Mouse (Mus musculus) ES-E14 (cell line): ENCODE data around the gene Jpt2. TPM values are rescaled to one million over a fixed set of nuclear protein-coding genes. Genes with fewer than 3 reads are reported as not detected.

ENCODE experiments used
- DNase-seq: peaks from one replicate; pipeline ENCODE4 v3.0.0-alpha.2; 2013; ENCODE audit warnings: low read depth, low spot score
- H3K27ac ChIP-seq: 2 replicates; pipeline ENCODE4 v1.5.1; 2012; ENCODE audit warnings: low read depth, mild to moderate bottlenecking, low read length, moderate library complexity, mixed read lengths; ENCODE audit not compliant: poor library complexity, insufficient read depth, severe bottlenecking
- H3K36me3 ChIP-seq: 2 replicates; pipeline ENCODE4 v1.6.1; 2012; ENCODE audit warnings: mild to moderate bottlenecking, low read length, moderate library complexity, mixed read lengths; ENCODE audit not compliant: control insufficient read depth, poor library complexity, insufficient read depth, severe bottlenecking
- H3K4me1 ChIP-seq, 2 experiments: fragments of 150-350 bp in 1 of 2; sonication (generic) in 1 of 2; 2 replicates each; pipeline ENCODE4 v1.6.1; 2012; ENCODE audit warnings: low read length in 2 of 2, mild to moderate bottlenecking in 1 of 2, mixed read lengths in 1 of 2; ENCODE audit not compliant: control insufficient read depth in 2 of 2, insufficient read depth in 2 of 2, poor library complexity in 1 of 2
- H3K4me3 ChIP-seq, 2 experiments: fragments of 150-350 bp in 1 of 2; sonication (generic) in 1 of 2; 2 replicates each; pipeline ENCODE4 v1.5.1; 2012; ENCODE audit warnings: low read length in 2 of 2, low read depth in 1 of 2, mild to moderate bottlenecking in 1 of 2, mixed read lengths in 1 of 2; ENCODE audit not compliant: insufficient read depth in 1 of 2, poor library complexity in 1 of 2, severe bottlenecking in 1 of 2
- H3K9ac ChIP-seq: 2 replicates; pipeline ENCODE4 v1.6.1; 2012; ENCODE audit warnings: low read depth, mild to moderate bottlenecking, low read length, mixed read lengths; ENCODE audit not compliant: poor library complexity, insufficient read depth, severe bottlenecking
- H3K9me3 ChIP-seq: fragments of 150-350 bp; sonication (generic); 2 replicates; pipeline ENCODE4 v1.6.1; 2012; ENCODE audit warnings: low read depth, mild to moderate bottlenecking, low read length; ENCODE audit not compliant: control insufficient read depth, insufficient read depth
- CHD2 ChIP-seq: IDR thresholded peaks from 2 replicates; pipeline ENCODE4 v1.6.1; 2014; ENCODE audit warnings: mild to moderate bottlenecking, low read depth, low read length, inconsistent platforms
- HCFC1 ChIP-seq: IDR thresholded peaks from 2 replicates; pipeline ENCODE4 v1.6.1; 2012; ENCODE audit warnings: low read length, inconsistent platforms, borderline replicate concordance; ENCODE audit not compliant: insufficient read depth
- MAFK ChIP-seq: IDR thresholded peaks from 2 replicates; pipeline ENCODE4 v1.6.1; 2014; ENCODE audit warnings: mild to moderate bottlenecking, low read depth, low read length, inconsistent platforms; ENCODE audit not compliant: insufficient read depth
- ZC3H11A ChIP-seq: IDR thresholded peaks from 2 replicates; pipeline ENCODE4 v1.6.1; 2012; ENCODE audit warnings: low read depth, mild to moderate bottlenecking, inconsistent platforms, low read length, borderline replicate concordance
- ZNF384 ChIP-seq: IDR thresholded peaks from 2 replicates; pipeline ENCODE4 v1.6.1; 2012; ENCODE audit warnings: low read depth, low read length, inconsistent platforms
- in situ Hi-C, 2 experiments: fragments of 600-800 bp; cut with MboI; formaldehyde crosslinking; loops; one replicate each; pipeline ENCODE4 v1.15.1; 2025; ENCODE audit warnings: low sequenced_read_pairs in 2 of 2, inconsistent platforms in 1 of 2; ENCODE audit not compliant: unreplicated experiment in 2 of 2
- total RNA-seq: library from RNA; depleted of rRNA; stranded (reverse); fragments of 300-350 nt; gene quantifications from 2 replicates; pipeline ENCODE4 v1.2.3, GENCODE M21; 2012

The Jpt2 gene
- total RNA-seq, 1 experiment = 105 TPM

DNA sequence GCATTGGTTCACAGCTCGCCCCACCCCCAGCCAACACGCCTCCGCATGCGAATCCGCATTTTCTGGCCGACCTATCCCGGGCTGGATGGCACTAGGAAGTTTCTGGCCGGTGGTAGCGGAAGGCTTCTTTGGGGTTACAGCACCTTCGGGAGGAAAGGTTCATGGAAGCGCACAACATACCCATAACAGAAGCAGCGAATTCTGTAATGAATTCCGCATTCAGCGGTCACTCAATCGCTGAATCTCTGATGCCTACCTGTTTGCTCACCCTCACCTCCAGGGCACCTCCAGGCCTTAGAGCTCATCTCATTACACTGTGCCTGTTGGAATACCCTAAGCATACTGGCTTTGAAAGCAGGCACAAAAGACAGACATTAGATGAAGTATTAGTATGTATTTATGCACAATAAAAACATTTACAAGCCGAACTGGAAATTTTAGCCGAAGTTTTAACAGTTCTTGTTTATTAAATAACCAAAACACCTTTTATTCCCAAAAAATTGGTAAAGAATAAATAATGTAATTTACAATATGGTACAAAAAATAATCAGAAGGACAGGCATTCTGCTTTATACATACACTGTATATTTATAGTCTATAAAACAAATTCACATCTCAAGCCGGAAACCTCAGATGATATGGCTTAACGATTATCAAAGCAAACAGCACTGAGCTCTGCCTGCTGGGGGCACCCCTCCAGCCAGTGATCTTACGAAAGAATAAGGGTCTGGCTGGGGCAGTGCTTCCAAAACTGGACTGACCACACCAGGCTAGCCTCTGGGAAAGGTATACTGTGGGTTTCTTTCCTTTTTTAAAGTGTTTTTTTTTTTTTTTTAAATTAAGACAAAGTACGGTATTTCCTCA lies 595 bp upstream of the Jpt2 start:
- in situ Hi-C loops = no loop called here
- H3K27ac ChIP-seq = peak overlapping the region; percentile 46; the same call in 1 of the 2 replicates
- H3K36me3 ChIP-seq = peaks cover 11% of the 10 kb centered on the region
- H3K9ac ChIP-seq = peak overlapping the region; percentile 79
- peak overlapping the region; percentile 59 to 70 for H3K4me3 ChIP-seq
- DNase-seq = peak; percentile 97
- peaks cover 0 to 4% of the 10 kb centered on the region in 2 experiments; a peak in 1 of 4 replicates for H3K4me1 ChIP-seq
- H3K9me3 ChIP-seq = no peaks in the 10 kb centered on the region
- TF ChIP-seq CHD2 (no peak), HCFC1 (no peak), MAFK (no peak), ZNF384 (no peak), ZC3H11A (no peak)

GRCm38 (mm10) chr17:24959371-24959770 lies 1.1 kb downstream of the Jpt2 start:
- no peak for DNase-seq
- Histone ChIP-seq H3K27ac (no peak overlapping the region), H3K9ac (peak overlapping the region; percentile 94), H3K4me1 (peaks cover 0 to 4% of the 10 kb centered on the region in 2 experiments; a peak in 1 of 4 replicates), H3K36me3 (peaks cover 15% of the 10 kb centered on the region), H3K9me3 (no peaks in the 10 kb centered on the region), H3K4me3 (peak overlapping the region; percentile 91 to 92)
- TF ChIP-seq ZNF384 (no peak), MAFK (no peak), HCFC1 (no peak), ZC3H11A (no peak), CHD2 (no peak)
- in situ Hi-C loops = no loop called here

- Histone ChIP-seq H3K4me3 (no peak overlapping the region), H3K36me3 (peaks cover 26% of the 10 kb centered on the region), H3K4me1 (peaks cover 2% of the 10 kb centered on the region in 2 experiments; a peak in 1 of 4 replicates), H3K9me3 (no peaks in the 10 kb centered on the region), H3K9ac (no peak overlapping the region), H3K27ac (no peak overlapping the region)
- in situ Hi-C loops = no loop called here
- DNase-seq = no peak
- TF ChIP-seq CHD2 (no peak), MAFK (no peak), HCFC1 (no peak), ZC3H11A (no peak), ZNF384 (no peak)
These were observed 7.2 kb downstream of the Jpt2 start for GRCm38 (mm10) chr17:24953291-24953690.

DNA sequence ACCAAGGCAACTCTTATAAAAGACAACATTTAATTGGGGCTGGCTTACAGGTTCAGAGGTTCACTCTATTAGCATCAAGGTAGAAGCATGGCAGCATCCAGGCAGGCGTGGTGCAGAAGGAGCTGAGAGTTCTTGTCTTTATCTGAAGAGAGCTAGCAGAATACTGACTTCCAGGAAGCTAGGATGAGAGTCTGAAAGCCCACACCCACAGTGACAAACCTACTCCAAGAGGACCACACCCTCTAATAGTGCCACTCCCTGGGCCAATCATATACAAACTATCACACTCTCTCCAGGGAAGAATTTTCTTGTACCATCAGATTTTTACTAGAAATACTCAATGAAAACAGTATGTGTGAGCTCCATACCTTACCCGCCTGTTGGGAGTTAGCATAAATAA lies 9.8 kb downstream of the Jpt2 start:
- H3K36me3 ChIP-seq = peaks cover 39% of the 10 kb centered on the region
- no peaks in the 10 kb centered on the region for H3K9me3 ChIP-seq
- H3K27ac ChIP-seq = peak overlapping the region; percentile 60; the same call in 1 of the 2 replicates
- peaks cover 2% of the 10 kb centered on the region in 2 experiments; a peak in 1 of 4 replicates for H3K4me1 ChIP-seq
- TF ChIP-seq ZC3H11A (no peak), ZNF384 (no peak), CHD2 (no peak), MAFK (no peak), HCFC1 (no peak)
- H3K4me3 ChIP-seq = no peak overlapping the region
- DNase-seq = no peak
- H3K9ac ChIP-seq = no peak overlapping the region
- in situ Hi-C loops = no loop called here
